15 mouse cellular contexts compared by ENCODE assay signal in genomic region chr13:25451357-25451861, GRCm38 (mm10).
DNase-seq lines count a peak whose midpoint lies in the region; ATAC-seq and TF ChIP-seq lines count a peak whose summit lies in the region.
"Had no signal": no experiment of that assay in that cellular context is flagged by ENCODE, and none has a peak within 500 bp of the region (broad histone marks: within the 10 kb centered on the region; RNA-seq: fewer than 3 reads in every experiment).

No protein-coding gene starts in this region.

- 21% methylated on average over 13 of the region's 13 CpGs for WGBS in neural tube, embryonic 11.5 days
- 14% methylated on average over 13 of the region's 13 CpGs for WGBS in forebrain, postnatal 0 days
- WGBS in midbrain, embryonic 12.5 days = 12% methylated on average over 13 of the region's 13 CpGs
- 33% methylated on average over 13 of the region's 13 CpGs for WGBS in intestine, postnatal 0 days

- H3K27me3 ChIP-seq in neural tube, embryonic 11.5 days (ENCODE audit: control insufficient read depth, insufficient read depth, low read length) = no peaks in the 10 kb centered on the region
- no peaks in the 10 kb centered on the region for H3K27me3 ChIP-seq in forebrain, postnatal 0 days (ENCODE audit: insufficient read depth, low read length)
- no peaks in the 10 kb centered on the region for H3K27me3 ChIP-seq in midbrain, embryonic 12.5 days
- H3K27me3 ChIP-seq in intestine, postnatal 0 days (replicated peaks; ENCODE audit: control insufficient read depth, insufficient read depth, low read length) = no peaks in the 10 kb centered on the region
- H3K27me3 ChIP-seq: embryonic facial prominence, embryonic 12.5 days; limb, embryonic 15.5 days; Patski had no signal

- TF ChIP-seq CTCF in forebrain, postnatal 0 days (IDR thresholded peaks at IDR 0.05; ENCODE audit: low read depth) = no peak
- TF ChIP-seq CTCF in intestine, postnatal 0 days (IDR thresholded peaks at IDR 0.05; ENCODE audit: low read depth) = no peak

- H3K36me3 ChIP-seq in neural tube, embryonic 11.5 days (ENCODE audit: control insufficient read depth, insufficient read depth, low read length) = no peaks in the 10 kb centered on the region
- no peaks in the 10 kb centered on the region for H3K36me3 ChIP-seq in forebrain, postnatal 0 days (ENCODE audit: insufficient read depth)
- H3K36me3 ChIP-seq in midbrain, embryonic 12.5 days = no peaks in the 10 kb centered on the region
- no peaks in the 10 kb centered on the region for H3K36me3 ChIP-seq in intestine, postnatal 0 days (ENCODE audit: control insufficient read depth, insufficient read depth)
- H3K36me3 ChIP-seq: embryonic facial prominence, embryonic 12.5 days; limb, embryonic 15.5 days had no signal

- DNase-seq in neural tube, embryonic 11.5 days (ENCODE audit: low spot score) = peak; percentile 18
- no peak for DNase-seq in neural tube, embryonic 10.5 days (ENCODE audit: extremely low spot score, low spot score)
- peak; percentile 57 for DNase-seq in forebrain, postnatal 0 days
- DNase-seq in Muller cell, postnatal 12 days (ENCODE audit: inconsistent ontology term) = no peak
- no peak for DNase-seq in cerebellum, adult 18-20 months
- DNase-seq: adrenal gland, postnatal 25 days; layer of hippocampus, postnatal 36 days had no signal

- H3K4me1 ChIP-seq in neural tube, embryonic 11.5 days (ENCODE audit: control insufficient read depth, insufficient read depth, low read length) = 0 out of 2 replicates have a peak, but pooled peaks cover 5% of the 10 kb centered on the region
- H3K4me1 ChIP-seq in forebrain, postnatal 0 days (ENCODE audit: insufficient read depth) = no peaks in the 10 kb centered on the region
- peaks cover 8% of the 10 kb centered on the region for H3K4me1 ChIP-seq in midbrain, embryonic 12.5 days
- H3K4me1 ChIP-seq in intestine, postnatal 0 days (replicated peaks; ENCODE audit: control insufficient read depth, insufficient read depth, low read length) = no peaks in the 10 kb centered on the region
- H3K4me1 ChIP-seq: embryonic facial prominence, embryonic 12.5 days; limb, embryonic 15.5 days had no signal

- peak overlapping the region; percentile 41; the same call in 1 of the 2 replicates for H3K9ac ChIP-seq in neural tube, embryonic 11.5 days (ENCODE audit: low read length)
- H3K9ac ChIP-seq in forebrain, postnatal 0 days = 0 out of 2 replicates have a peak overlapping the region, but pooled peaks have one; percentile 22
- H3K9ac ChIP-seq in midbrain, embryonic 12.5 days (replicated peaks) = peak overlapping the region; percentile 44
- H3K9ac ChIP-seq in intestine, postnatal 0 days (ENCODE audit: low read depth, low read length) = no peak overlapping the region; the same call in 1 of the 2 replicates
- H3K9ac ChIP-seq: embryonic facial prominence, embryonic 12.5 days; limb, embryonic 15.5 days had no signal

- H3K4me2 ChIP-seq in neural tube, embryonic 11.5 days (ENCODE audit: low read depth) = no peak overlapping the region
- H3K4me2 ChIP-seq in forebrain, postnatal 0 days (ENCODE audit: low read depth) = no peak overlapping the region
- peak overlapping the region; percentile 33 for H3K4me2 ChIP-seq in midbrain, embryonic 12.5 days (replicated peaks)
- H3K4me2 ChIP-seq in intestine, postnatal 0 days (replicated peaks; ENCODE audit: low read depth) = no peak overlapping the region
- H3K4me2 ChIP-seq: embryonic facial prominence, embryonic 12.5 days; heart, embryonic 11.5 days; limb, embryonic 15.5 days had no signal

- no peak overlapping the region for H3K4me3 ChIP-seq in neural tube, embryonic 11.5 days (ENCODE audit: low read depth, low read length)
- no peak overlapping the region for H3K4me3 ChIP-seq in forebrain, postnatal 0 days (ENCODE audit: low read depth, low read length)
- H3K4me3 ChIP-seq in midbrain, embryonic 12.5 days = no peak overlapping the region
- H3K4me3 ChIP-seq in intestine, postnatal 0 days (ENCODE audit: low read depth, low read length) = no peak overlapping the region
- H3K4me3 ChIP-seq: embryonic facial prominence, embryonic 12.5 days; limb, embryonic 15.5 days had no signal

- no peaks in the 10 kb centered on the region for H3K9me3 ChIP-seq in neural tube, embryonic 11.5 days (ENCODE audit: control insufficient read depth, low read length)
- no peaks in the 10 kb centered on the region for H3K9me3 ChIP-seq in forebrain, postnatal 0 days (ENCODE audit: low read length)
- H3K9me3 ChIP-seq in midbrain, embryonic 12.5 days = no peaks in the 10 kb centered on the region
- H3K9me3 ChIP-seq in intestine, postnatal 0 days (ENCODE audit: control insufficient read depth) = no peaks in the 10 kb centered on the region
- H3K9me3 ChIP-seq: embryonic facial prominence, embryonic 12.5 days; limb, embryonic 15.5 days had no signal

- 0 out of 2 replicates have a peak overlapping the region, but pooled peaks have one; percentile 11 for H3K27ac ChIP-seq in neural tube, embryonic 11.5 days (ENCODE audit: low read depth, low read length)
- H3K27ac ChIP-seq in forebrain, postnatal 0 days (ENCODE audit: low read depth, low read length) = peak overlapping the region; percentile 11
- peak overlapping the region; percentile 76 for H3K27ac ChIP-seq in midbrain, embryonic 12.5 days (replicated peaks)
- no peak overlapping the region for H3K27ac ChIP-seq in intestine, postnatal 0 days (ENCODE audit: low read depth, low read length)
- H3K27ac ChIP-seq: embryonic facial prominence, embryonic 12.5 days; kidney, postnatal 0 days; limb, embryonic 15.5 days had no signal

- ATAC-seq in neural tube, embryonic 11.5 days (ENCODE audit: insufficient read depth, low FRiP score, low TSS enrichment) = peak; percentile 61
- peak; percentile 58 for ATAC-seq in forebrain, postnatal 0 days
- ATAC-seq in midbrain, embryonic 12.5 days (ENCODE audit: low FRiP score, low read depth) = peak; percentile 30; the same call in 1 of the 2 replicates
- no peak for ATAC-seq in activated CD4-positive, CD25-positive, alpha-beta regulatory T cell, adult 4 months
- no peak for ATAC-seq in intestine, postnatal 0 days
- ATAC-seq: Patski had no signal

Comparison
In these comparisons a context has a peak if more than half of its experiments do, and no peak if none do; other contexts are left out.
1. DNase-seq: peak in neural tube, embryonic 11.5 days (single experiment) and forebrain, postnatal 0 days (single experiment); none in neural tube, embryonic 10.5 days (single experiment), Muller cell, postnatal 12 days (single experiment) and cerebellum, adult 18-20 months (0 of 2).
2. ATAC-seq: peak in neural tube, embryonic 11.5 days (single experiment), forebrain, postnatal 0 days (single experiment) and midbrain, embryonic 12.5 days (single experiment); none in activated CD4-positive, CD25-positive, alpha-beta regulatory T cell, adult 4 months (single experiment) and intestine, postnatal 0 days (single experiment).